Mouse (Mus musculus): ENCODE results near the gene Cdk14.

- TF ChIP-seq CTCF (conservative IDR thresholded peaks at IDR 0.05; ENCODE audit: insufficient read depth, insufficient read length, low read depth, low read length) (no peak), POLR2A (IDR thresholded peaks at IDR 0.05; ENCODE audit: low read depth, low read length) (no peak)
Observed at GRCm38 (mm10) chr5:5139855-5140254, 280.3 kb downstream of the Cdk14 start.

Data from kidney, adult 2 months (tissue).